Mouse (Mus musculus) kidney, embryonic 15.5 days (tissue): ENCODE data around the gene Lpcat4. TPM values are rescaled to one million over a fixed set of nuclear protein-coding genes. Genes with fewer than 3 reads are reported as not detected.
A peak's percentile ranks its signal among the peaks of the same experiment; 100 is the strongest.

Experiments
- ATAC-seq: fragments of 200-750 bp; cut with Nextera tagmentation; replicated peaks from 2 replicates; pipeline ENCODE4 v1.8.0; 2017; ENCODE audit warnings: moderate TSS enrichment; ENCODE audit not compliant: low FRiP score
- H3K27ac ChIP-seq: fragments of 300-500 bp; sonication (generic); 2 replicates; pipeline ENCODE4 v1.5.1; 2015; ENCODE audit warnings: mild to moderate bottlenecking, inconsistent platforms
- H3K27me3 ChIP-seq: fragments of 300-500 bp; sonication (generic); 2 replicates; pipeline ENCODE4 v1.6.1; 2015; ENCODE audit warnings: inconsistent platforms
- H3K36me3 ChIP-seq: fragments of 300-500 bp; sonication (generic); 2 replicates; pipeline ENCODE4 v1.6.1; 2015; ENCODE audit warnings: inconsistent platforms
- H3K4me1 ChIP-seq: fragments of 300-500 bp; sonication (generic); 2 replicates; pipeline ENCODE4 v1.6.1; 2015; ENCODE audit warnings: inconsistent platforms
- H3K4me2 ChIP-seq: fragments of 300-500 bp; sonication (generic); 2 replicates; pipeline ENCODE4 v1.6.1; 2015; ENCODE audit warnings: moderate library complexity, mild to moderate bottlenecking, inconsistent platforms
- H3K4me3 ChIP-seq: fragments of 300-500 bp; sonication (generic); replicated peaks from 2 replicates; pipeline ENCODE4 v1.5.1; 2015; ENCODE audit warnings: mild to moderate bottlenecking, inconsistent platforms
- H3K9ac ChIP-seq: fragments of 300-500 bp; sonication (generic); 2 replicates; pipeline ENCODE4 v1.6.1; 2015; ENCODE audit warnings: mild to moderate bottlenecking, inconsistent platforms
- H3K9me3 ChIP-seq: fragments of 300-500 bp; sonication (generic); replicated peaks from 2 replicates; pipeline ENCODE4 v1.6.1; 2016; ENCODE audit warnings: inconsistent platforms
- WGBS: fragments of 180-500 bp; shearing (Covaris S2); methylation state at CpG from one replicate; pipeline ENCODE4 v1.1.7; 2015; ENCODE audit warnings: mixed read lengths; 5-methylcytosine and 5-hydroxymethylcytosine counted together
- polyA plus RNA-seq: library from polyadenylated mRNA; unstranded; fragments of >200 nt; fragmentation: Nextera tagmentation; extraction: Ambion mirVana; gene quantifications from 2 replicates; pipeline ENCODE4 v1.2.1, GENCODE M21; 2015

Lpcat4 gene
- polyA plus RNA-seq, 1 experiment from 2014 or later, result 25.7 TPM

GRCm38 (mm10) chr2:112238006-112238405 is 1.3 kb upstream of the Lpcat4 start:
- H3K4me3 ChIP-seq, result no peak overlapping the region
- 4% methylated on average over 4 of the region's 4 CpGs for WGBS
- no peak overlapping the region for H3K27ac ChIP-seq
- H3K27me3 ChIP-seq, result 0 out of 2 replicates have a peak, but pooled peaks cover 3% of the 10 kb centered on the region
- H3K4me2 ChIP-seq, result peak overlapping the region; percentile 94; the same call in 1 of the 2 replicates
- no peak for ATAC-seq
- no peaks in the 10 kb centered on the region for H3K9me3 ChIP-seq
- no peak overlapping the region for H3K9ac ChIP-seq
- H3K4me1 ChIP-seq, result peaks cover 28% of the 10 kb centered on the region
- no peaks in the 10 kb centered on the region for H3K36me3 ChIP-seq

GRCm38 (mm10) chr2:112239935-112240721 is 860 bp downstream of the Lpcat4 start:
- Histone ChIP-seq H3K27me3 (0 out of 2 replicates have a peak, but pooled peaks cover 3% of the 10 kb centered on the region), H3K9ac (peak overlapping the region; percentile 77), H3K4me2 (peak overlapping the region; percentile 94), H3K4me3 (peak overlapping the region; percentile 86), H3K27ac (peak overlapping the region; percentile 97), H3K4me1 (peaks cover 35% of the 10 kb centered on the region), H3K9me3 (no peaks in the 10 kb centered on the region), H3K36me3 (peaks cover 11% of the 10 kb centered on the region)
- peak; percentile 64 for ATAC-seq
- 1% methylated on average over 28 of the region's 28 CpGs for WGBS

- Histone ChIP-seq H3K27ac (no peak overlapping the region), H3K9me3 (no peaks in the 10 kb centered on the region), H3K9ac (no peak overlapping the region), H3K4me2 (no peak overlapping the region), H3K27me3 (0 out of 2 replicates have a peak, but pooled peaks cover 3% of the 10 kb centered on the region), H3K4me1 (peaks cover 37% of the 10 kb centered on the region), H3K4me3 (no peak overlapping the region), H3K36me3 (peaks cover 23% of the 10 kb centered on the region)
- no peak for ATAC-seq
- WGBS, result 58% methylated on average over 14 of the region's 14 CpGs
Measured at GRCm38 (mm10) chr2:112241787-112242186, 2.5 kb downstream of the Lpcat4 start.

GRCm38 (mm10) chr2:112245307-112245706 is 6.0 kb downstream of the Lpcat4 start:
- 76% methylated on average over 5 of the region's 5 CpGs for WGBS
- Histone ChIP-seq H3K4me3 (no peak overlapping the region), H3K27ac (no peak overlapping the region), H3K4me1 (peaks cover 24% of the 10 kb centered on the region), H3K36me3 (peaks cover 23% of the 10 kb centered on the region), H3K9ac (no peak overlapping the region), H3K27me3 (no peaks in the 10 kb centered on the region), H3K4me2 (no peak overlapping the region), H3K9me3 (no peaks in the 10 kb centered on the region)
- no peak for ATAC-seq

GRCm38 (mm10) chr2:112246193-112246592 is 6.9 kb downstream of the Lpcat4 start:
- peak; percentile 13; the same call in 1 of the 2 replicates for ATAC-seq

GRCm38 (mm10) chr2:112247323-112247722 is 8.1 kb downstream of the Lpcat4 start:
- WGBS, result 80% methylated on average over 10 of the region's 10 CpGs
- H3K36me3 ChIP-seq, result peaks cover 23% of the 10 kb centered on the region

More at GRCm38 (mm10) chr2:112246193-112246592, 6.9 kb downstream of the Lpcat4 start:
- Histone ChIP-seq H3K4me3 (no peak overlapping the region), H3K36me3 (peaks cover 23% of the 10 kb centered on the region), H3K9ac (no peak overlapping the region), H3K4me1 (peaks cover 16% of the 10 kb centered on the region; the same call in 1 of the 2 replicates), H3K9me3 (no peaks in the 10 kb centered on the region), H3K27ac (no peak overlapping the region), H3K27me3 (no peaks in the 10 kb centered on the region), H3K4me2 (no peak overlapping the region)
- 84% methylated on average over 6 of the region's 6 CpGs for WGBS

GRCm38 (mm10) chr2:112249780-112250453 is 10.6 kb downstream of the Lpcat4 start:
- Histone ChIP-seq H3K9ac (no peak overlapping the region), H3K27ac (no peak overlapping the region), H3K4me2 (no peak overlapping the region), H3K9me3 (no peaks in the 10 kb centered on the region), H3K36me3 (0 out of 2 replicates have a peak, but pooled peaks cover 12% of the 10 kb centered on the region), H3K4me3 (no peak overlapping the region), H3K4me1 (peaks cover 3% of the 10 kb centered on the region; the same call in 1 of the 2 replicates), H3K27me3 (no peaks in the 10 kb centered on the region)
- WGBS, result 91% methylated on average over 10 of the region's 10 CpGs
- no peak for ATAC-seq

More at GRCm38 (mm10) chr2:112247323-112247722, 8.1 kb downstream of the Lpcat4 start:
- Histone ChIP-seq H3K27me3 (no peaks in the 10 kb centered on the region), H3K9ac (no peak overlapping the region), H3K27ac (no peak overlapping the region), H3K4me3 (no peak overlapping the region), H3K9me3 (no peaks in the 10 kb centered on the region), H3K4me1 (peaks cover 14% of the 10 kb centered on the region; the same call in 1 of the 2 replicates), H3K4me2 (no peak overlapping the region)
- no peak for ATAC-seq

- no peak overlapping the region for H3K4me3 ChIP-seq
- H3K4me1 ChIP-seq, result no peaks in the 10 kb centered on the region
- H3K27me3 ChIP-seq, result no peaks in the 10 kb centered on the region
- no peaks in the 10 kb centered on the region for H3K9me3 ChIP-seq
- no peak overlapping the region for H3K4me2 ChIP-seq
- no peak overlapping the region for H3K27ac ChIP-seq
- ATAC-seq, result no peak
- no peak overlapping the region for H3K9ac ChIP-seq
- H3K36me3 ChIP-seq, result no peaks in the 10 kb centered on the region
- 65% methylated on average over 7 of the region's 7 CpGs for WGBS
Measured at GRCm38 (mm10) chr2:112254675-112255515, 15.6 kb downstream of the Lpcat4 start.

- no peak within 1 kb of the TSS for H3K4me2 ChIP-seq
- no peak within 1 kb of the TSS for H3K27ac ChIP-seq
- no peaks in the 10 kb centered on the region for H3K27me3 ChIP-seq
- no peak for ATAC-seq
- H3K36me3 ChIP-seq, result no peaks in the 10 kb centered on the region
- H3K9ac ChIP-seq, result no peak within 1 kb of the TSS
- WGBS, result 74% methylated on average over 10 of the region's 10 CpGs
- H3K4me1 ChIP-seq, result peaks cover 11% of the 10 kb centered on the region
- no peaks in the 10 kb centered on the region for H3K9me3 ChIP-seq
- no peak within 1 kb of the TSS for H3K4me3 ChIP-seq
Measured at GRCm38 (mm10) chr2:112259241-112259962, 20.1 kb downstream of the Lpcat4 start, which contains the start of gene Nutm1. Nutm1 (minus strand) TSS chr2:112259291.

GRCm38 (mm10) chr2:112261748-112262653 is 22.7 kb downstream of the Lpcat4 start, which contains the start of gene Nop10:
Nop10 (plus strand) TSS chr2:112261926.
- ATAC-seq, result peak; percentile 63
- peak within 1 kb of the TSS; percentile 76 for H3K4me3 ChIP-seq
- peak within 1 kb of the TSS; percentile 70 for H3K4me2 ChIP-seq
- peak within 1 kb of the TSS; percentile 70 for H3K9ac ChIP-seq
- H3K27ac ChIP-seq, result peak within 1 kb of the TSS; percentile 85
- H3K4me1 ChIP-seq, result peaks cover 26% of the 10 kb centered on the region
- no peaks in the 10 kb centered on the region for H3K9me3 ChIP-seq
- no peaks in the 10 kb centered on the region for H3K36me3 ChIP-seq
- under 1% methylated on average over 36 of the region's 36 CpGs for WGBS
- H3K27me3 ChIP-seq, result no peaks in the 10 kb centered on the region
